Mouse (Mus musculus): Measurements from ENCODE around the gene Gzmc.
A peak's percentile ranks its signal among the peaks of the same experiment; 100 is the strongest.
"Not testable (repeated sequence)": the region's sequence is repeated elsewhere in the genome, so short reads cannot be mapped to it uniquely, and the experiment has no call there.

Gzmc gene

DNA sequence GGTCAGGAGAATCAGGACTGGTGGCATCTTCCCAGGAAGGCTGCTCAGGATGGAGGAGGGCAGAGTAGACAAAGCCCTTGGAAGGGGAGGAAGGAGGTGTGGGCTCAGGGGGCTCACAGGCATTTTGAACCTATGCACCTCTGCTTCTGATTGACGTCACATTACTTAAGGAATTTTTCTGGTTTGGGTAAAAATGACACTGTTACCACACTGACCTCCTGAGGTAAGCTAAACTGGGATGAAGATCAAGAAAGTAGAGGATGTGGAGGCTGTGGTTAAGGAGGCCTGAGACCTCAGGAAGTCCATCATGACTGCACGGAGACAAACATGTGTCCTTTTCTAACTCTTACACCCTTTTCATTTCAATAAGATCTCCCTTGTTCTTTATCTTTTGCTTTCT, at the start of gene Gzmc:
Gene Gzmc (minus strand): TSS at position 101 of the 400 bp plus-strand sequence.
- no peak for DNase-seq

DNA sequence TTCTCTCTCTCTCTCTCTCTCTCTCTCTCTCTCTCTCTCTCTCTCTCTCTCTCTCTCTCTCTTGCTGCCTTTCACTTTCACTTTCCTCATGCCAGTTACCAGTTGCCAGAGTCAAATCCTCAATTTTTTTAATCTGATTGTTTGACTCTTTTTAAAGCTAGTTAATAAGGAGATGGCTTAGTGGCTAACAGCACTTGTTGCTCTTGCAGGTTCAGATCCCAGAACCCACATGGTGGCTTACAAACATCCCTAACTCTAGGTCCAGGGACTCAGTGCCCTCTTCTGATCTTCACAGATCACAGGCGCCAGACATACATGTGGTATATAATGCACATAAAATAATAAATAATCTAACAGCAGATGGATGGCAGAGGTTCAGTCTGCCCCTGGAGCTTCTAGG, 49.4 kb upstream of the Gzmc start:
- no peak for DNase-seq

DNA sequence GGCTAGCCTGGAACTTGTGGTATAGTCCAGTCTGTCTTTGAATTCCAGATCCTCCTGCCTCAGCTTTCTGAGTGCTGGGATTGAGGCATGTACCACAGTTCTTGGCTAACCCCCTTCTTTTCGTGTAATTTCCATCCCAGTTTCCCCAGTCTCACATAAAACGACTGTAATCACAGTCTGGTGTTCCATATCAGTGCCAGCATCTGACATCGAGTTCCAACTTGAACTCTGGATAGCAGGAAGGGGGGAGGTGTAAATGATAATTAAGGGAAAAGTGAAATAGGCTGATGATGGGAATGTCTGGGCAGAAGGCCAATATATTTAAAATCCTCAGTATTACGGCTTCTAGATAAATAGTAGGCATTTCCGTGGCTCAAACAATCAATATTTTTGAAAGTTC, 46.6 kb upstream of the Gzmc start:
- no peak for DNase-seq

DNA sequence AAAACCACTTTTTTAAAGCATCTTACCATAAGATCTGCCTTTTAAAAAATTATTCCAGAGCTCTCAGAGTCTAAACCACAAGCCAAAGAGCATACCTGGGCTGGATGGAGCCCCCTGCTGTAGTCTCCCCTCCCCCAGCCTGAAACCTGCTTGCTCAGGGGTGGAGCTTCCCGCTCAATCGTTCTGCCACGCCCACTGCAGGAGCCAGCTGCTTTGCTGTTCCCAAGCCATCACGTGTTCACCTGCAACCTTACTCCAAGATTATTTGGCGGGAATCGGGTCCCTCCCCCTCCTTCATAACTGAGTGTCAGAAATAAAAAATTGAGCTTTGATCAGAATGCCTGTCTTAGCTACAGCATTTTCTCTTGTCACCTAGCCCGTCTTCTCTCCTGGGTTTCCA, 44.2 kb upstream of the Gzmc start:
- DNase-seq: not testable (repeated sequence)

DNA sequence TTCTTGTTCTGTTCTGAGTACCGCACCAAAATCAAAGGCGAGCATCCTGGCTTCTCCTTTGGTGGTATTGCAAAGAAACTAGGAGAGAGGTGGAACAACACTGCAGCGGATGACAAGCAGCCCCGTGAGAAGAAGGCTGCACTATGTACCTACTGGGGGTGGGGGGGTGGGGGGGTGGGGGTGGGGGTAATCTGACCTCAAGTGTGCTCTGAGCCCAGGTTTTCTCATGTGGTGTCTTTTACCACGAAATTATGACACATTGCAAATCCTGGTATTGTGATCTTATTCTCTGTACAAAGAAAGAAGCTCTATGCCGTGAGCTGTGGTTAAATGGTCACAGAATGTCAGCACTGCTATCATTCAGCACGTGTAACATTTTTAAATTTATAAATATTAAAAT, 41.6 kb upstream of the Gzmc start:
- not testable (repeated sequence) for DNase-seq

DNA sequence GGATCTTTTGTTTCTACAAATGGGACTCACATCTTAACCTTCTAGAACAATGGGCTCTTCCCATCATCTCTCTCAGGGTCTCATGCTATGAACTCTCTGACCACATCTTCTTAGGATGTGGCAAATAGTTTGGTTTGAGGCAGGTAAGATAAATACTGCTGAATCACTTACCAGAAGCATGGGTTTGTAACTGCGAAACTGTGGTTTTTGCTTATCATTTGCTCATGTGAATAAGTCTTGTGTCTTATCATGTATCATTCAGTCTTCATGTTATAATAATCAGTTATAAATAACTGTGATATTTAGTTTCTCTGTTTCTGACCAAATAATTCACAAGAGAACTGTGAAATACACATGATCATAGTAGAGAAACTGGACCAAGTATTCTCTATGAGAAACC, 31.7 kb upstream of the Gzmc start:
- DNase-seq: no peak

DNA sequence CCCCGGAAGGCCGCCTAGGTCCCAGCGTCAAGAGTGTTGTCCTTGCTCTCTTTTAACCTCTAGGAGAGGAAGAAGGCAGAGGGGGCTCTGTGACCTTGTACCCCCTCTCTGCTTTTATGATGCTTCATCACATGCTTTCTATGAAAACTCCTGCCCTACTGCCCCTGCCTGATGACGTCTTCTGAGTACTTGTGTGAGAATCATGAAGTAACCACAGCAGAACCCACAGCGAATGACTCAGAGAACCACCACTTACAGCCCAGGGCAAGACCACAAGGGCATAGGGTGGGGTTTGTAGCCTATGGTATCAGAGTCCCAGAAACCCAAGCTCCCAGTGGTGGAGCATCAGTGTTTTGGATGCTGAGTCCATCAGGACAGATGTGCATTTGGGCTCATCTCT, 27.7 kb upstream of the Gzmc start, which contains the start of gene Gzmb:
Gene Gzmb (minus strand): TSS at position 108 of the 400 bp plus-strand sequence.
- no peak for DNase-seq

DNA sequence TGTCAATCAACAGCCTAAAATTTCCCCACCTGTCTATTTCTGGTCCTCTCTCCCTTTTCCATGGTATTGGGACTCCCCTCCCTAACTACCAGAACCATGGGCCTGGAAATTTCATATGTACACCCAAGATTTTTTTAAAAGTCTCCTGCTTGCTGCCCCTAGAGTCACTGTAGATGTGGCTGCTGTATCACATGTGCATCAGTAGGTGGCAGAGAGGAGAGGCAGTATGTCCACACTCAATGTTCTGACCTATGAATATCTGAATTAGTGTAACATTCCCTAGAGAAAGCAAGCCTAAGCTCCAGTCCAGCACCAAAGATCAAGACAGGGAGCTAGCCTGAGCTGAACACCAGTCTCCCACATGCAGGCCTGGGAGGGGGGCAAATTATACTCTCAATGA, 6.0 kb upstream of the Gzmc start:
- DNase-seq: peak; percentile 2

DNA sequence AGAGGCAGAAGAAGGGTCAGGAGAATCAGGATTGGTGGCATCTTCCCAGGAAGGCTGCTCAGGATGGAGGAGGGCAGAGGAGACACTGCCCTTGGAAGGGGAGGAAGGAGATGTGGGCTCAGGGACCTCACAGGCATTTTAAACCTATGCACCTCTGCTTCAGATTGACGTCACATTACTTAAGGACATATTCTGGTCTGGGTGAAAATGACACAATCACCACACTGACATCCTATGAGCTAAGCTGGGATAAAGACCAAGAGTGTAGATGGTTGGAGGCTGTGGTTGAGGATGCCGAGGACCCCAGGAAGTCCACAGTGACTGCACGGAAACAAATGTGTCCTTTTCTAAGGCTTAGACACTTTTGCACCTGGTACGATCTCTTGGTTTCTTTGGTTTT, 23.1 kb downstream of the Gzmc start, which contains the start of gene Gzmf:
Gene Gzmf (minus strand): TSS at position 101 of the 400 bp plus-strand sequence.
- DNase-seq: no peak

DNA sequence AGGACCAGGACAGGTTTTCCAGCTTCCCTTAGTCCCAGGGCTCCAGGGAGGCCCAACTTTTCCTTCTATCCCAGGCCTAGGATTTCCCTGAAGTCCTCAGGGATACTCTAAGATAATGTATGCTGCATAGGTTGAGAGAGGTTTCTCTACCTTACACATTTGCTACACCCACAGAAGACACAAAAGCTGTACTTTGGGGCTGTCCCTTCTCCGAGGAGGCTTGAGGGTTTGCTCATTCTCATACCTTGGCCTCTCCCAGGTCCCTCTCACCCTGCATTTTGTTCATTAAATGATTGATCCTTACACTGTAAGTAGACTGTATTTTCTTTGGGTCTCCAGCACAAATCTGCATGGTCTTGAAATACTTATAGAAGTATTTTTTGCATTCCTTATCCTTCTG, 28.8 kb downstream of the Gzmc start:
- DNase-seq: no peak

DNA sequence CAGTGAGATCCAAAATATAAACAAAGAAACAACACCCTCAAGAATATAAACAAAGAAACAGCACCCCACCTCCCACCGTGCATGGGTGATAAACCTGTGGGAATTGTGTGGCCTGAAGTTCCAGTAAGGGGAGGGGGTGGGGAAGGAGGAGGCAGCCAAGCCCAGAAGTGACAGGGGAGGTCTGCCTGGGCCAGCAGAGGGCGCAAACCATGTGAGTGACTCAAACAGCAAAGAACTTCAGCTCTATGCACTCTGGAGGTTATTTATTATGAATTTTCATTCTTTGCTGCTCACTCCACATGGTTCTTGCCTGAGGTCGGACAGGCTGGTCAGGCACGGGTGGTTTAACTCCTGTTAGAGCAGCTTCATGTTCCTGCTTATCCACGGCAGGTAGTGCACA, 29.4 kb downstream of the Gzmc start:
- DNase-seq: peak; percentile 16

DNA sequence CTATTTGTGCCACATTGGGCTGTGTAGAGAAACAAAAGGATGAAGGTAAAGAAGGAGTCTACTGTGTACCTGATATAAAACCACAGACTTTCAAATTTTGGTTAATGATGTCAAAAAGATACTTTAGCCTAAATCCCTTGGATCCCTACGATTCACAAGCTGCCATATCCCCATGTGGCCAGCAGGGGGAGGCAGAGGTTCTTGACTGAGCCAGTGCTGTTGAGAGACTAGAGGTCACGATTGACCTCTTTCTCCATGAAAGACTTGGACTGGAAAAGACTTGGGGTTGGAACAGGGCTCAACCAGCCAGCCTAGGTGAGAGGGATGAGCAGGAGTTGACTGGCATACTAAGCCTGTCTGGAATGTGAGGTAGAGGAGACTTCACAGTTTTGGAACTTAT, 30.5 kb downstream of the Gzmc start:
- DNase-seq: peak; percentile 75

DNA sequence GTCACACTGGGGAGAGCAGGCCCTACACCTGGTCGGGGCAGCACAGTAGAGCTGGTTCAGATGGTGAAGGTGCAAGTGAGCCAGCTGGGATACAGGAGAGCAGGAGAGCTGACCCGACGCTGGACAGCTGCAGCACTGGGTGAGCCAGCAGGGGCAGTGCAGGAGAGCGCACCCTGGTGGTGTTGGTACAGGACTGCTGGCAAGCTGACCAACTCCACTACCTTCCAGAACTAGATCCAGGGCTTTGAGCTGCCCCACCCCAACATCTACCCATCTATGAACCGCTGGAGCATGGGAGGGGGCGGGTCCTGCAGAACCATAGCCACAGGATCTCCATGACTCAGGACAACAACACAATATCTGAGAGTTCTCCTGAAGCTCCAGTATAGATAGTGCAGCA, 47.5 kb downstream of the Gzmc start:
- DNase-seq: no peak

DNA sequence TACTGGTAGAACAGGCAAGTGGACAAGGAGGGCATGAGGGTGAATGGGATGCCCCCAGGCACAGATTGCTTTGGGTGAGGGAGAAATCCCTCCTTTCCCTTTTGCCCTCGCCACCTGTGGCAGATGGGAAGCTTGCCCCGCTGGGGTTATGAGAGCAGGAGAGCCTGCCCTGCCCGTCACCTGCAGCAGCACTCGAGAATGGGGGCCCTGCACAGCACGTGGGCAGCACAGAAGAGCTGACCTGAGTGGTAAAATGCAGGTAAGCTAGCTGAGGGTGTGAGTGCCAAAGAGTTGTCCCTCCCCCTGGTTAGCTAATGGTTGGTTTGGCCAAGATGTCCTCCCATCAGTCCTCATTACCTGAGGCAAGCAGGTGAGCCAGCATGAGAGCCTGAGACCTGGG, 47.9 kb downstream of the Gzmc start:
- DNase-seq: no peak
